Mouse (Mus musculus): ENCODE results near the gene Enc1.

- TF ChIP-seq CTCF (IDR thresholded peaks at IDR 0.05; ENCODE audit: control insufficient read depth, insufficient read depth, insufficient replicate concordance, low read depth, low read length) (no peak), POLR2A (IDR thresholded peaks at IDR 0.05; ENCODE audit: control insufficient read depth, low read depth, low read length) (no peak)
Measured at GRCm38 (mm10) chr13:97207472-97208111, 33.3 kb upstream of the Enc1 start.

Measured in testis, adult 2 months (tissue).